Mouse (Mus musculus): ENCODE data around the gene 7530416G11Rik. TPM values are rescaled to one million over a fixed set of nuclear protein-coding genes. Genes with fewer than 3 reads are reported as not detected.

7530416G11Rik gene
- not detected in 2 replicates for polyA plus RNA-seq (2014; fragmentation: Nextera tagmentation; extraction: Ambion mirVana)

GRCm38 (mm10) chr15:85503127-85503526, at the start of gene 7530416G11Rik:
Gene 7530416G11Rik, minus strand, starts transcription at chr15:85503227.
- Histone ChIP-seq H3K4me1 (ENCODE audit: control insufficient read depth, insufficient read depth, low read length) (peaks cover 31% of the 10 kb centered on the region), H3K27me3 (ENCODE audit: control insufficient read depth, insufficient read depth, low read length) (no peaks in the 10 kb centered on the region), H3K4me3 (ENCODE audit: low read depth, low read length) (no peak within 1 kb of the TSS)

GRCm38 (mm10) chr15:85546500-85546899, 43.5 kb upstream of the 7530416G11Rik start:
- WGBS = 84% methylated on average over 4 of the region's 4 CpGs
- no peaks in the 10 kb centered on the region; the same call in 1 of the 2 replicates for H3K36me3 ChIP-seq (ENCODE audit: control insufficient read depth, insufficient read depth, low read length)

More at GRCm38 (mm10) chr15:85503127-85503526, at the start of gene 7530416G11Rik:
- WGBS = 88% methylated on average over 8 of the region's 8 CpGs
- no peak within 1 kb of the TSS for H3K9ac ChIP-seq (ENCODE audit: low read length)
- no peak within 1 kb of the TSS for H3K27ac ChIP-seq (ENCODE audit: low read depth, low read length)
- ATAC-seq (ENCODE audit: insufficient read depth, low FRiP score, low TSS enrichment) = no peak
- no peak within 1 kb of the TSS for H3K4me2 ChIP-seq (ENCODE audit: low read depth)
- no peaks in the 10 kb centered on the region for H3K9me3 ChIP-seq (ENCODE audit: control insufficient read depth, low read length)
- no peak for DNase-seq (ENCODE audit: low spot score)
- no peaks in the 10 kb centered on the region for H3K36me3 ChIP-seq (ENCODE audit: control insufficient read depth, insufficient read depth, low read length)

GRCm38 (mm10) chr15:85545369-85545768, 42.3 kb upstream of the 7530416G11Rik start:
- 81% methylated on average over 5 of the region's 5 CpGs for WGBS
- no peaks in the 10 kb centered on the region; the same call in 1 of the 2 replicates for H3K36me3 ChIP-seq (ENCODE audit: control insufficient read depth, insufficient read depth, low read length)
- no peaks in the 10 kb centered on the region for H3K27me3 ChIP-seq (ENCODE audit: control insufficient read depth, insufficient read depth, low read length)
- no peak overlapping the region for H3K4me2 ChIP-seq (ENCODE audit: low read depth)
- H3K4me1 ChIP-seq (ENCODE audit: control insufficient read depth, insufficient read depth, low read length) = no peaks in the 10 kb centered on the region
- no peak overlapping the region for H3K27ac ChIP-seq (ENCODE audit: low read depth, low read length)
- H3K4me3 ChIP-seq (ENCODE audit: low read depth, low read length) = no peak overlapping the region
- no peak for DNase-seq (ENCODE audit: low spot score)
- H3K9me3 ChIP-seq (ENCODE audit: control insufficient read depth, low read length) = no peaks in the 10 kb centered on the region
- no peak overlapping the region for H3K9ac ChIP-seq (ENCODE audit: low read length)
- no peak for ATAC-seq (ENCODE audit: insufficient read depth, low FRiP score, low TSS enrichment)

More at GRCm38 (mm10) chr15:85546500-85546899, 43.5 kb upstream of the 7530416G11Rik start:
- H3K4me3 ChIP-seq (ENCODE audit: low read depth, low read length) = no peak overlapping the region
- H3K9me3 ChIP-seq (ENCODE audit: control insufficient read depth, low read length) = no peaks in the 10 kb centered on the region
- H3K9ac ChIP-seq (ENCODE audit: low read length) = no peak overlapping the region
- H3K27ac ChIP-seq (ENCODE audit: low read depth, low read length) = no peak overlapping the region
- no peaks in the 10 kb centered on the region for H3K4me1 ChIP-seq (ENCODE audit: control insufficient read depth, insufficient read depth, low read length)
- DNase-seq (ENCODE audit: low spot score) (no peak), ATAC-seq (ENCODE audit: insufficient read depth, low FRiP score, low TSS enrichment) (no peak)
- no peak overlapping the region for H3K4me2 ChIP-seq (ENCODE audit: low read depth)
- no peaks in the 10 kb centered on the region for H3K27me3 ChIP-seq (ENCODE audit: control insufficient read depth, insufficient read depth, low read length)

- Histone ChIP-seq H3K4me1 (ENCODE audit: control insufficient read depth, insufficient read depth, low read length) (no peaks in the 10 kb centered on the region; the same call in 1 of the 2 replicates), H3K4me2 (ENCODE audit: low read depth) (no peak overlapping the region), H3K27me3 (ENCODE audit: control insufficient read depth, insufficient read depth, low read length) (no peaks in the 10 kb centered on the region), H3K4me3 (ENCODE audit: low read depth, low read length) (no peak overlapping the region), H3K27ac (ENCODE audit: low read depth, low read length) (no peak overlapping the region), H3K9me3 (ENCODE audit: control insufficient read depth, low read length) (no peaks in the 10 kb centered on the region), H3K36me3 (ENCODE audit: control insufficient read depth, insufficient read depth, low read length) (peaks cover 5% of the 10 kb centered on the region), H3K9ac (ENCODE audit: low read length) (no peak overlapping the region)
- WGBS = 56% methylated on average over 11 of the region's 11 CpGs
- ATAC-seq (ENCODE audit: insufficient read depth, low FRiP score, low TSS enrichment) (peak; percentile 35; the same call in 1 of the 2 replicates), DNase-seq (ENCODE audit: low spot score) (peak; percentile 45)
These were observed 35.1 kb upstream of the 7530416G11Rik start for GRCm38 (mm10) chr15:85538170-85538569.

- Histone ChIP-seq H3K4me1 (ENCODE audit: control insufficient read depth, insufficient read depth, low read length) (no peaks in the 10 kb centered on the region; the same call in 1 of the 2 replicates), H3K27me3 (ENCODE audit: control insufficient read depth, insufficient read depth, low read length) (no peaks in the 10 kb centered on the region), H3K27ac (ENCODE audit: low read depth, low read length) (no peak overlapping the region), H3K9me3 (ENCODE audit: control insufficient read depth, low read length) (no peaks in the 10 kb centered on the region), H3K4me3 (ENCODE audit: low read depth, low read length) (no peak overlapping the region), H3K9ac (ENCODE audit: low read length) (no peak overlapping the region), H3K36me3 (ENCODE audit: control insufficient read depth, insufficient read depth, low read length) (peaks cover 5% of the 10 kb centered on the region), H3K4me2 (ENCODE audit: low read depth) (no peak overlapping the region)
- no peak for ATAC-seq (ENCODE audit: insufficient read depth, low FRiP score, low TSS enrichment)
- 79% methylated on average over 25 of the region's 25 CpGs for WGBS
- no peak for DNase-seq (ENCODE audit: low spot score)
These were observed 34.1 kb upstream of the 7530416G11Rik start for GRCm38 (mm10) chr15:85537151-85537550.

- Histone ChIP-seq H3K27me3 (ENCODE audit: control insufficient read depth, insufficient read depth, low read length) (no peaks in the 10 kb centered on the region), H3K36me3 (ENCODE audit: control insufficient read depth, insufficient read depth, low read length) (peaks cover 5% of the 10 kb centered on the region), H3K4me1 (ENCODE audit: control insufficient read depth, insufficient read depth, low read length) (no peaks in the 10 kb centered on the region; the same call in 1 of the 2 replicates), H3K9me3 (ENCODE audit: control insufficient read depth, low read length) (no peaks in the 10 kb centered on the region), H3K4me3 (ENCODE audit: low read depth, low read length) (no peak overlapping the region), H3K9ac (ENCODE audit: low read length) (no peak overlapping the region), H3K4me2 (ENCODE audit: low read depth) (no peak overlapping the region), H3K27ac (ENCODE audit: low read depth, low read length) (no peak overlapping the region)
- DNase-seq (ENCODE audit: low spot score) = no peak
- ATAC-seq (ENCODE audit: insufficient read depth, low FRiP score, low TSS enrichment) = no peak
- WGBS = 84% methylated on average over 6 of the region's 6 CpGs
These were observed 31.6 kb upstream of the 7530416G11Rik start for GRCm38 (mm10) chr15:85534646-85535045.

- H3K9ac ChIP-seq (ENCODE audit: low read length) = no peak overlapping the region
- H3K36me3 ChIP-seq (ENCODE audit: control insufficient read depth, insufficient read depth, low read length) = peaks cover 5% of the 10 kb centered on the region
- ATAC-seq (ENCODE audit: insufficient read depth, low FRiP score, low TSS enrichment) = no peak
- 89% methylated on average over 8 of the region's 8 CpGs for WGBS
- no peaks in the 10 kb centered on the region for H3K9me3 ChIP-seq (ENCODE audit: control insufficient read depth, low read length)
- no peaks in the 10 kb centered on the region; the same call in 1 of the 2 replicates for H3K4me1 ChIP-seq (ENCODE audit: control insufficient read depth, insufficient read depth, low read length)
- no peak for DNase-seq (ENCODE audit: low spot score)
- no peak overlapping the region for H3K4me3 ChIP-seq (ENCODE audit: low read depth, low read length)
- H3K27me3 ChIP-seq (ENCODE audit: control insufficient read depth, insufficient read depth, low read length) = no peaks in the 10 kb centered on the region
- H3K27ac ChIP-seq (ENCODE audit: low read depth, low read length) = no peak overlapping the region
- H3K4me2 ChIP-seq (ENCODE audit: low read depth) = no peak overlapping the region
These were observed 31.2 kb upstream of the 7530416G11Rik start for GRCm38 (mm10) chr15:85534215-85534614.

GRCm38 (mm10) chr15:85532063-85532462, 29.0 kb upstream of the 7530416G11Rik start:
- Histone ChIP-seq H3K27ac (ENCODE audit: low read depth, low read length) (no peak overlapping the region), H3K36me3 (ENCODE audit: control insufficient read depth, insufficient read depth, low read length) (peaks cover 3% of the 10 kb centered on the region; the same call in 1 of the 2 replicates), H3K4me2 (ENCODE audit: low read depth) (no peak overlapping the region), H3K9me3 (ENCODE audit: control insufficient read depth, low read length) (no peaks in the 10 kb centered on the region), H3K4me3 (ENCODE audit: low read depth, low read length) (no peak overlapping the region), H3K9ac (ENCODE audit: low read length) (no peak overlapping the region), H3K27me3 (ENCODE audit: control insufficient read depth, insufficient read depth, low read length) (no peaks in the 10 kb centered on the region), H3K4me1 (ENCODE audit: control insufficient read depth, insufficient read depth, low read length) (no peaks in the 10 kb centered on the region; the same call in 1 of the 2 replicates)
- ATAC-seq (ENCODE audit: insufficient read depth, low FRiP score, low TSS enrichment) (no peak), DNase-seq (ENCODE audit: low spot score) (no peak)
- 86% methylated on average over 3 of the region's 3 CpGs for WGBS

- H3K9ac ChIP-seq (ENCODE audit: low read length) = no peak overlapping the region
- H3K36me3 ChIP-seq (ENCODE audit: control insufficient read depth, insufficient read depth, low read length) = no peaks in the 10 kb centered on the region
- peaks cover 4% of the 10 kb centered on the region; the same call in 1 of the 2 replicates for H3K4me1 ChIP-seq (ENCODE audit: control insufficient read depth, insufficient read depth, low read length)
- H3K9me3 ChIP-seq (ENCODE audit: control insufficient read depth, low read length) = no peaks in the 10 kb centered on the region
- ATAC-seq (ENCODE audit: insufficient read depth, low FRiP score, low TSS enrichment) (no peak), DNase-seq (ENCODE audit: low spot score) (no peak)
- 64% methylated on average over 3 of the region's 3 CpGs for WGBS
- no peak overlapping the region for H3K4me3 ChIP-seq (ENCODE audit: low read depth, low read length)
- H3K27ac ChIP-seq (ENCODE audit: low read depth, low read length) = no peak overlapping the region
- H3K27me3 ChIP-seq (ENCODE audit: control insufficient read depth, insufficient read depth, low read length) = no peaks in the 10 kb centered on the region
- H3K4me2 ChIP-seq (ENCODE audit: low read depth) = no peak overlapping the region
These were observed 26.9 kb upstream of the 7530416G11Rik start for GRCm38 (mm10) chr15:85529911-85530310.

All from neural tube, embryonic 11.5 days (tissue).